Mouse (Mus musculus): ENCODE results near the gene Cabp2.
"Not testable (repeated sequence)": the region's sequence is repeated elsewhere in the genome, so short reads cannot be mapped to it uniquely, and the experiment has no call there.

The Cabp2 gene

DNA sequence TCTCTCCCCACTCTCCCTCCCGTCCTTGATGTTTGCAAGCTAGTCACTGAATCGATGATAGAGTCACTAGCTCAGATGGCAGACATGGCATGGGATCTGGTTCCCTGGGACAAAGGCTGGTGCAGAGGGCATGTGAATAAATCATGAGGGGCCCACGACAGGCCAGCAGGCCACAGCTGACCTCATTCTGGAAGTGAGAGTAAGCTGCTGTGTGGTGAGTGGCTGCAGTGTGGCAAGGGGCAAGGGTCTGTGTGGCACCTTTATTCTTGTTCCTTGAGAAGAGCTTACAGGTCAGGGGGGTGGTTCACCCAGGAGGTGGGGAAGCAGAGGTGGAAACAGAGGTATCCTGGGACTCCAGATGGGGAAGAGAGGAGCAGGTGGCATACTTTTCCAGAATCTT, at the start of gene Cabp2:
Gene Cabp2, plus strand, starts transcription at position 185 of the 400 bp plus-strand sequence.
- no peak for DNase-seq (ENCODE audit: low spot score in 2 of 2)

DNA sequence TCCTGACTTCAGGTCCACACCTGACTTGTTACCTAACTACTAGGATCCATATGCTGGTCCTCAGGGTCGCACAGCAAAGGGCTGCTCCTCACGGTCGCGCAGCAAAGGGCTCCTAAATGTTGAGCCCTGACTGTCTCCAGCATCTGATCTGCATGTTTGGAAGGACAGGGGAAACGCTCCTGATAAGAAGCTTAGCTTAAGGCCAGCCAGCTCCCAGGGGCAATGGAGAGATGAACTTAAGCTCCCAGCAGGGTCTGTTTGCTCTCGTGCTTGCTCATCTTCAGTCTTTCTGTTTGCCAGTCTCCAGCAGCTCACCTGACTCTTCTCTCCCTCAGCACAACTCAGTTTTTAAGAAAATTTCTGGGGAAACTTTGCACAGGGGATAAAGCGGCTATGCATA, 48.7 kb upstream of the Cabp2 start:
- DNase-seq (ENCODE audit: low spot score in 2 of 2): no peak

DNA sequence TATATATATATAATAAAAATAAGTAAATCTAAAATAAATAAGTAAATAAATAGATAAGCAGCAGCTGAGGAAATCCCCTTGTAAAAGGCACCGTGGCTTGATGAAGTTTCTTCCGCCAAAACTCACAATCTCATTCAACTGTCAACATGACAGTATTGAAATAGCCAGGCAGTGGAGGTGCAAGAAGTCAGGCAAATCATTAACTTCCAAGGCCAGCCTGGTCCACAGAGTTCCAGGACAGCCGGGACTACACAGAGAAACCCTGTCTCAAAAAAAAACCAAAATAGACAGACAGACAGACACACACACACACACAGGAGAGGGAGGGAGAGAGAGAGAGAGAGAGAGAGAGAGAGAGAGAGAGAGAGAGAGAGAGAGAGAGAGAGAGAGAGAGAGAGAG, 48.1 kb upstream of the Cabp2 start:
- no peak for DNase-seq (ENCODE audit: low spot score in 2 of 2)

DNA sequence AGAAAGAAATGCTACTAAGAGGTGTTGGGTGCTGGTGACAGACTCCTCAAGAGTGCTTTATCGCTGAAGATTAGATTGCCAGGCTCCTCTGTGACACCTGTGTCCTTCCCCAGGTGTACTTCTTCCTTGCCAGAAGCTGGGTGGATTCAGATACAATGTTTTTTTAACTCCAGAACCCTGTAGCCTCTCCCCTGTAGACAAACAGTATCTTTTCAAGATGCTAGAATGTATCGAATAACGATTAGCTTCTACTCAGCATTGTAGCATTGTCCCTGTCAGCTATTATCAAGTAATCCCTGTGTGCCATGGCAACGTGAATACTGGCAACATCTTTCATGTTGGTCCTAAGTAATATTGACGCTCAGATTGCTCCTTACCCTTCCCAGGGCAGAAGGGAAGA, 47.6 kb upstream of the Cabp2 start:
- no peak for DNase-seq (ENCODE audit: low spot score in 2 of 2)

DNA sequence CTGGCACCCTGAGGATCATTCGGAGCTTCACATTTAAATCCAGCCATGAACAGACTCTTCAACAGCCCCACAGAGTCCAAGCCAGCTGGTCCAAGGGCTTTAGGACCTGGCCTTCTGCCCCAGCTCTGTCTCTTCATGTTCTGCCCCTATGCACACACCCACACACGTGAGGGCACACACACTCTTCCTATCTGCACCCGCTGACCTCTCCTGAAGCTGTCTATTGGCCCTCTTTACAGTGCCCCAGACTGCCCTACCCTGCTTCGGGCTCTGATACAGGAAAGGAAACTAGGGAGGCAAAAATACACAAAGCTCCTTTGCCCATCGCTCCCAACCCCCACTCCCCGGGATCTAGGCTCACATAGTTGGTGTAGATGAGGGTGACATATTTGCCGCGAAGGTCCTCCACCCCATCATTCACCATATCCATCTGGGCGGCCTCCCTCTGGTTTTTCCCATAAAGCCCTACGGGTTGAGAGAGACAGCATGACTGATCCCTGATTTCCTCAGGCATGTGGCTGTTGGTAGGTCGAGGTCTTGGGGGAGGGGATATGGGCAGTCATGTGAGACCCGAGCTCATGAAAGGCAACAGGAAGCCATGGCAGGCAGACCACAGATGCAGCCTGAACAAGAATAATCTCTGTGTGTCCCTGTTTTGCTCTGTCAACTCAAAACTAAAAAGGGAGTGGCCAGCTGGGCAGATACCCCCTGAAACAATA, 44.9 kb upstream of the Cabp2 start:
- DNase-seq (ENCODE audit: low spot score in 2 of 2): no peak

DNA sequence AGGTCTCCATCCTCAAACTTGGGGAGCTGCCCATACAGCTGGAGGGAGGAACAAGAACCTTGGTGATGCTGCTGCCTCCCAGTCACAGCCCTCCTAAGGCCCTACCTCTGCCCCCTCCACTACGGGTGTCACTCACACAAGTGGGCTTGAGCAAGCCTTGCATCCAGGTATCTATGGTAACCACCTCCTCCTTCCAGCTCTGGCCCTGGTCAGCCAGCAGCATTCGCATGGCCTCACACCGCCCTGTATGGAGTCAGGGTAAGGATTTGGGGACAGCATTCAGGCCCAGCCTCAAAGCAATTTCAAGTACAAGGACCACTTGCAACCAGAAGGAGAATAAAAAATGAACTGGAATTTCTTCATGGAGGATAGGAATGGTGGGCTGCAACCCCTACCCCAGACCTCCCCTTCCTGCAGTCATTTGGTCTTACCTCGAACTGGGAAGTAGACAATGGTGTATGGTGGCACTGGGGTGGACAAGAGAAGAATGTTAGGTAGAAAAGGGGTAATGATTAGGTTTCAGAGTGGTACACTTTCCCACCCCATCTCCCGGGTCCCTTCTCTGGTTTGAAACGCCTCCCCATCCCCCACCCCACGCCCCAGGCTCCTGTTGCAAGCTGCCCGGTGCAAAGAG, 44.1 kb upstream of the Cabp2 start:
- DNase-seq (ENCODE audit: low spot score in 2 of 2): not testable (repeated sequence)

DNA sequence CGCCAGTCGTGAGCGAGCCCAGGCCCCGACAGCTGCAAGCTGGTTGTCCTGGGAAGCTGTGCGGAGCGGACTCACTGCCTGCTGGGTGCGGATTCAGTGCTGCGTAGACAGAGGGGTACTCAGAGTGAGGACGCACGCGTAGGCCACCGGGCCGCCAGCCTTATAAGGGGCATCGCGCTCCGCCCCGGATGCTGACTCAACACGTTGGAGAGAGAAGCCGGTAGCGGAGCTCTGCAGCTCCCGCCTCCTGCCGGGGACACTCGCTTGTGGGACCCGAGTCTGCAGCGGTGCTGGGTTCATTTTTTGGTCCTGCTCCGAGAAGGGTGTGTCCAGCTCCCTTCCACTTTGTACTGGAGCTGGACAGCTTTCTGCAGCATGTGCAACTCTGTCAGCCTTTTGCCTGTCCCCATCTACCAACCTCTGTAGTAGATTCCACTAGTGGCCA, 43.6 kb upstream of the Cabp2 start, which contains the start of gene Gstp1:
Gene Gstp1, minus strand, starts transcription at position 198 of the 445 bp plus-strand sequence.
- DNase-seq (ENCODE audit: low spot score in 2 of 2): peak; percentile 81 to 85

DNA sequence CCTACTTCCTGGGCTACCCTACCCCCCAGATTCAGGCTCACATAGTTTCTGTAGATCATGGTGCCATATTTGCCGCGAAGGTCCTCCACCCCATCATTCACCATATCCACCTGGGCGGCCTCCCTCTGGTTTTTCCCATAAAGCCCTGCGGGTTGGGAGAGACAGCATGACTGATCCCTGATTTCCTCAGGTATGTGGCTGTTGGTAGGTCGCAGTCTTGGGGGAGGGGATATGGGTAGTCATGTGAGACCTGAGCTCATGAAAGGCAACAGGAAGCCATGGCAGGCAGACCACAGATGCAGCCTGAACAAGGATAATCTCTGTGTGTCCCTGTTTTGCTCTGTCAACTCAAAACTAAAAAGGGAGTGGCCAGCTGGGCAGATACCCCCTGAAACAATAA, 40.4 kb upstream of the Cabp2 start:
- DNase-seq (ENCODE audit: low spot score in 2 of 2): not testable (repeated sequence)

DNA sequence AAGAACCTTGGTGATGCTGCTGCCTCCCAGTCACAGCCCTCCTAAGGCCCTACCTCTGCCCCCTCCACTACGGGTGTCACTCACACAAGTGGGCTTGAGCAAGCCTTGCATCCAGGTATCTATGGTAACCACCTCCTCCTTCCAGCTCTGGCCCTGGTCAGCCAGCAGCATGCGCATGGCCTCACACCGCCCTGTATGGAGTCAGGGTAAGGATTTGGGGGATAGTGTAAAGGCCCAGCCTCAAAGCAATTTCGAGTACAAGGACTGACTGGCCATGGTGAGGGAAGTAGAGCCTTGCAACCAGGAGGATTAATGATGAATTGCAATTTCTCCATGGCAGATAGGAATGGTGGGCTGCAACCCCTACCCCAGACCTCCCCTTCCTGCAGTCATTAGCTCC, 39.9 kb upstream of the Cabp2 start:
- not testable (repeated sequence) for DNase-seq (ENCODE audit: low spot score in 2 of 2)

DNA sequence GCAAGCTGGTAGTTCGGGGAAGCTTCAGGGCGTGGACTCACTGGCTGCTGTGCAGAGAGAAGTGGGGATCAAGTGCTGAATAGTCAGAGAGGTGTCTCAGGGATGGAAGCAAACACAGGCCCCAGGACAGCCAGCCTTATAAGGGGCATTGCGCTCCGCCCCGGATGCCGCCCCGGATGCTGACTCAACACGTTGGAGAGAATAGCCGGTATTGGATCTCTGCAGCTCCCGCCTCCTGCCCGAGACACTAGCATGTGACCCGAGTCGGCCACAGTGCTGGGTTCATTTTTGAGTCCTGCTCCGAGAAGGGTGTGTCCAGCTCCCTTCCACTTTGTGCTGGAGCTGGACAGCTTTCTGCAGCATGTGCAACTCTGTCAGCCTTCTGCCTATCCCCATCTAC, 39.3 kb upstream of the Cabp2 start:
- DNase-seq (ENCODE audit: low spot score in 2 of 2): no peak

DNA sequence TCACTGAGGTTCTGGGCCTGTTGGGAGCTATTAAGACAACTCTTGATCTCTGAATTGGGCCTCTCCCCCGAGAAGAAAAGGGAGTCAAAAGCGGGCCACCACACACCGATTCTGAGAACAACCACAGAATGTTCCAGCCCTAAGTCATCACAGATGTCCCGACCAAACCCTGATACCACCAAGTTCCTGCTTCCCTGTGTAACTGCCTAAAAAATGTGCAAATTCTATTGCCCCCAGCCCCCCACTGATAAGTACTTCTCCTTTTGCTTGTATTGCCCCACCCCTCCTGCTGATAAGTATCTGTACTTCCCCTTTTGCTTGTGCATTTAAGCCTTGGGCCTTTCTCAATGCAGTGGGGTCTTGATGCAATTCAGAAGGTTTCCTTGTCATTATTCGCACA, 37.3 kb upstream of the Cabp2 start:
- not testable (repeated sequence) for DNase-seq (ENCODE audit: low spot score in 2 of 2)

DNA sequence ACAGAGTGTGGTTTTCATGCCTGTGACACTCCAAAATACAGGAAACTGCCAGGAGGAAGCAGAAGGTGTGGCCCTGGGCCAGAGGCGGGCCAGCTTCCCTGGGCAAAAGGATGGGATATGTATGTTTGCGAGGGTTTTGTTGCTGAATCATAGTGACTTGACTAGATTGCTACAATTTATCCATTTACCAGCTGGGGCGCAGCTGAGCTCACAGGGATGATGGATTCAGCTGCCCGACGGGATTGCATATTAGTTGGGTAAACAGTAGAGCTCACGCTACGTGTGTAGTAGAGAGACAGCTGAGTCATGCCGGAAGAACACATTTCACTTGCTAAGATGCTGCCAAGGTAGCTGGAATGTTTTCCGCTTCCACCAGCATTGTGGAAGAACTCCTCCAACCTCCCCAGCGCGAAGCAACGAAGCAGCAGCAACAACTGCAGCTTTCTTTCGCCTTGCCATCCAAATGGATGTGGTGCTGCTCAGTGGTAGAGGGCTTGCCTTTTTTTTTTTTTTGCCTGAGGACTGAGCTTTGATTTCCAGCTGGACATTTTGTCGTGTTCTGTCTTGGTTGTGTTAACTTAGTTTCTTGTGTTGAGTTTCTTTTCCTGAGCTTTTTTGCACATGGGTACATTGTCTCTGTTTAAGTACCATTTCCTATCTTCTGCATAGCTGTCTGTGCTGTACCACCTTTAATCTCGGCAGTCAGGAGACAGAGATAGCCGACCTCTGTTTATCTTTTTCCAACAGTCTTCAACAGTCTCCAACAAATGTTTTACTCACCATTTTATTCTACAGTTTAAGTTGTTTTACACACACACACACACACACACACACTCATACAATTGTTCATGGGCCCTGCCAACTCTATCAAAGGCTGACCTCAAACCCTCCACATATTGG, 35.2 kb upstream of the Cabp2 start, which contains the start of gene Gstp2:
Gene Gstp2, minus strand, starts transcription at position 58 of the 900 bp plus-strand sequence.
- DNase-seq (ENCODE audit: low spot score in 2 of 2): no peak

DNA sequence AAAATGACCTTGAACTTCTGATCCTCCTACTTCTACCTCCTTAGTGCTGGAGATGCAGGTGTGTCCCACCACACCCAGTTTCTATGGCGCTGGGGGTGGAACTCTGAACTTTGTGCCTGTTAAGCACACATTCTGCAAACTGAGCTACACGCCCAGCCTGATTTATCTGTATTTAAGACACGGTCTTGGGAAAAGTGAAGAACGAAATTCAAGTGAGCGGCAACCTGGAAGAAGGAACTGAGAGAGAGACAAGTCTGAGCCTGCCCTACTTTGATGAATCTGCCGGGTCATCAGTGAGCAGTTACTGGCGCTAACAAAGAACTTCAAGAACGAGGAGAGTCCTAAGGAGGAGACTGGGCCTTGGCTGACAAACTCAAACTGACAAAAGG, 34.5 kb upstream of the Cabp2 start:
- no peak for DNase-seq (ENCODE audit: low spot score in 2 of 2)

DNA sequence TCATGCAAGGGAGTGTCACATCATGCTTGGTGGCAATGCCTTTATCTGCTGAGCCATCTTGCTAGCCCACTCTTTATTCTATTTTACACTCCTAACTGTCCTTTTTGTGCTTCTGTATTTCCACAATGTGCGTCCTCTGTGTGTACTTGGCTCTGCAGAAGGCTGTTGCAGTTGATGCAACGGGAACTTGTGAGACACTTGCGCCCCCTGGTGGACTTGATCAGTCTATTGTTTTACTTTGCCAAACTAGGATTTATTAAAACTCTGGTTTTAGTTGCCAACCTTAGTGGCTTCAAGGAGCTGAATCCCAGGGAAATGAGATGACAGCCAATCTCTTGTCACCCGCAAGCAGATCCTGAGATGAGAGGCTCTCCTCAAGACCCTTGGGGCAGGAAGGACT, 33.5 kb upstream of the Cabp2 start:
- DNase-seq (ENCODE audit: low spot score in 2 of 2): peak; percentile 58 to 90

DNA sequence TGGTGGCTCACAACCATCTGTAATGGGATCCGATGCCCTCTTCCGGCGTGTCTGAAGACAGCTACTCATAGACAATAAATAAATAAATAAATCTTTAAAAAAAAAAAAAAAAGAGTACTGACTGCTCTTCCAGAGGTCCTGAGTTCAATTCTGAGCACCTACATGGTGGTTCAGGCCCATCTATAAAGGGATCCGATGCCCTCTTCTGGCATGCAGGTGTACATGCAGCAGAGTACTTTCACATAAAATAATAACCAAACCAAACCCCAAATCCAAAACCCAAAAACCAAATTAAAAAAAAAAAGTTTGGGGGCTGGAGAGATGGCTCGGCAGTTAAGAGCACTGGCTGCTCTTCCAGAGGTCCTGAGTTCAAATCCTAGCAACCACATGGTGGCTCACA, 32.3 kb upstream of the Cabp2 start:
- not testable (repeated sequence) for DNase-seq (ENCODE audit: low spot score in 2 of 2)

DNA sequence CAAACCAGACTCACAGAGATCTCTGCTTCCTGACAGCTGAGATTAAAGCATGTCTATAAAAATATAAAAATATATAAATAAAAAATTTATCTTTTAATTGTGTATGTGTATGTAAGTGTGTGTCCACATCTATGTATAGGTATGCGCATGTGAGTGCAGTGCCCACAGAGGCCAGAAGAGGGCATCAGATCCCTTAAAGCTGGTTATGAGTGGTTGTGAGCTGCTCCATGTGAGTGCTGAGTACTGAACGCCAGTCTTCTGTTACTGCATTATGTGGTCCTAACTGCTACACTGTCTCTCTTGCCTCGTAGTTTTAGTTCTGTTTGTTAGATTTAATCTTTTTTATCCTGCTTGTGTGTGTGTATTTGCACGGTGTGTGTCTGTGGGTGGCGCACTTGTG, 30.4 kb upstream of the Cabp2 start:
- DNase-seq (ENCODE audit: low spot score in 2 of 2): no peak

DNA sequence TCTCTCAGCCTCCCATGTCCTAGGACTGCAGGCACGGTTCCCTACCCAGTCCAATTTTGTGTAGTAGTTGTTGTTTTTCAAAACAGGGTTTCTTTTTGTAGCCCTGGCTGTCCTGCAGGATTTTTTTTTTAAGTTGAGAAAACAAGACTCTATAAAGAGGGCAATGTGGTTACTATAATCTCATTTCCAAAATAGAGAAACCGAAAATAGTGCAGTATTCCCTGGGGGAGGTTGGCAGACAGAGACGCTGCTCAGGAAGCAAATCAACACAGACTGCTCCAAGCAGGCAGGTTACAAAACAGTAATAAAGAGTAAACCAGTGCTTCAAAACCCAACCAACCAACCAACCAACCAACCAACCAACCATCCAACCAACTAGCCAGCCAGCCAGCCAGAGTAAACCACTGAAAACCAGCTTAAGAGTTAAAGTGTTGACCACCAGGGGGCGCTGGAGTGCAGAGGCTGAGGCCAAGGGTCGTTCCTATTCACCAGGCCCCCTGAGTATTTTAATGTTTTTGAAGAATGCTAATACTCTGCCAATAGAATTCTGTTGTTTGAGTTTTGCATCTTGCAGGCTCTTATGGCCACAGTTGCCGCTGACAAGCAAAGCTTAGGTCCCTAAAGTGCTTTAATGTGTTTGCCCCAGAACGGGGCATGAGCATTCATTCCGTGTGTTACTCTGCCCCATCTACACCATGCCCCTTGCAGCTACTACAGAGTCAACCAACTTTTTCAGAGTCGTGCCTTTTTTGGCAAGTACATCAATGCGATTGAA, 29.4 kb upstream of the Cabp2 start:
- peak; percentile 42 to 87 for DNase-seq (ENCODE audit: low spot score in 2 of 2)

DNA sequence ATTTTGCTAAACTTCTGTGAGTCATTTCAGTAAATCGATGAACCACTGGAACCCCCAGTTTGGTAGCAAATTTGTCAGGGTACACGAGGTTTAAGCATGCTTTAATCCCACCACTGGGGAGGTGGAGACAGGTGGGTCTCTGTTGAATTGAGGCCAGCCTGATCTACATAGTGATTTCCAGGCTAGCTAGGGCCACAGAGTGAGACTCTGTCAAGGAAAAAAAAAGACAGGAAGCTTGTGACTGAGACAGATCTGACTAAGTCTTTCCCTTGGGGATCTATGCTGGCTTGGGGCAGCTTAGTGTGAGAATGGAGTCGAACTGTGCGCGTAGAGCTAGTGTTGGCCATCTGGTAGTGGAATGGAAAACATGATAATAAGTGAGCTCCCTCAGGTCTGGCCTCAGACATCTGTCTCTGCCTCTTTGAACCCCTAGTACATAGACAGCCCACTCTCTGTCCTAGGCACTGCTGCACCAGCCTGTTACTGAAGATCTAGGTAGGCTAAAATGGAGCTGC, 28.8 kb upstream of the Cabp2 start:
- no peak for DNase-seq (ENCODE audit: low spot score in 2 of 2)

DNA sequence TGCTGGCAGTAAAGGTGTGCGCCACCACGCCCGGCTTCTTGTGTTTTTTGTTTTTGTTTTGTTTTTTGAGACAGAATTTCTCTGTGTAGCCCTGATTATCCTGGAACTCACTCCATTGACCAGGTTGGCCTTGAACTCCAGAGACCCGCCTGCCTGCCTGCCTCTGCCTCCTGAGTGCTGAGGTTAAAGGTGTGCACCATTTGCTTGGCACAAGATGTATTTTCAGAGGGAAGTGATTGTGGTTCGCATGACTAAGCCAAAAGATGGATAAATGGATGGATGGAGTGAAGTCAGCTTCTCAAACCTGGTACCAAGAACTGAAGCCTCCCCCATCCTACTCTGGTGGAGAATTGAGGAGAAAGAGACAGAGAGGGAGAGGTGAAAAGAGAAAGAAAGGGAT, 26.8 kb upstream of the Cabp2 start:
- no peak for DNase-seq (ENCODE audit: low spot score in 2 of 2)

DNA sequence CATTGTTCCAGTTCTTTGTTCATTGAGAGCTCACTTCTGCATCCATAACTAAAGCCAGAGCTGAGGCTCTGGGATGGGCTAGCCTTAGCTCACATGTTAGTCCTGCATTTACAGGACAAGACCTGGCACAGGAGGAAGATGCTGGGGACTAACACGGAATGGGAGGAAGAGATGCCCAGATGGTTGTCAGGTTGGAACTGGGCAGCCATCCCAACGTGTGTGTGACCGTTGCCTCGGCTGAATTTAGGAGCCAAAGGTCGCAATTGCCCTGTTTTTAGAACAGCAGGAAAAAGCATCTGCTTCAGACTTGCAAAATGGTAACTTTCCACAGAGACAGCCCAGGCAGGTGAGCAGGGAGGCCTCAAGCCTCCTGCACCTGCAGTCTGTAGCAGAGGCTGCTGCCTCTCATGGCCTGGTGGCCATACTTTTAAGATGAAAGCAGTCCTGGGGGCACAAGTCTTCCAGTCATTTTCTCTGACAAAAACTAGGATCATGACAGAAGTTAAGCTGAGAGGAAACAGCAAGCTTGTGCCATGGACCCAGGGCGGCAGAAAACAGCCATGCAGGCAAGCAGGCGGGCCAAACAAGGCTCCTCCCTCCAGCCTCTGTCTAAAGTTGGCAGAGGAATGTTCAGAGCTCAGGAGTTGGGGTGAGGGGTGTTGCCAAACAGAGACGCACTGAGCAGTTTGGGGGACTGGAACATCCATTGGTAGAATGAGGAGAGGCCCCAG, 26.0 kb upstream of the Cabp2 start:
- no peak for DNase-seq (ENCODE audit: low spot score in 2 of 2)
